In genomic region chr4:57916201-57916661, GRCm38 (mm10) we compare ENCODE assay signal across 8 mouse cellular contexts. TPM values are rescaled to one million over a fixed set of nuclear protein-coding genes. Genes with fewer than 3 reads are reported as not detected.
DNase-seq lines count a peak whose midpoint lies in the region; TF ChIP-seq lines count a peak whose summit lies in the region.

D630039A03Rik (minus strand) TSS chr4:57916297.

- peak within 1 kb of the TSS; percentile 56 for H3K9ac ChIP-seq in ES-Bruce4 (ENCODE audit: low read depth, poor library complexity, severe bottlenecking)

- no peaks in the 10 kb centered on the region for H3K36me3 ChIP-seq in heart, embryonic 10.5 days
- no peaks in the 10 kb centered on the region for H3K36me3 ChIP-seq in ES-Bruce4 (ENCODE audit: control insufficient read depth, insufficient read depth, low read length, poor library complexity, severe bottlenecking)
- H3K36me3 ChIP-seq in embryonic facial prominence, embryonic 10.5 days (replicated peaks), result no peaks in the 10 kb centered on the region

- TF ChIP-seq CTCF in ES-Bruce4 (IDR thresholded peaks at IDR 0.05; ENCODE audit: low read depth, low read length), result no peak

- WGBS in heart, embryonic 10.5 days, result 9% methylated on average over 9 of the region's 9 CpGs
- WGBS in embryonic facial prominence, embryonic 10.5 days, result 35% methylated on average over 9 of the region's 9 CpGs

- 0 out of 2 replicates have a peak within 1 kb of the TSS, but pooled peaks have one; percentile 62 for H3K27ac ChIP-seq in heart, embryonic 10.5 days
- no peak within 1 kb of the TSS for H3K27ac ChIP-seq in ES-Bruce4 (ENCODE audit: insufficient read depth, low read length)
- no peak within 1 kb of the TSS for H3K27ac ChIP-seq in embryonic facial prominence, embryonic 10.5 days (replicated peaks)

- TF ChIP-seq EP300 in ES-Bruce4 (IDR thresholded peaks at IDR 0.05; ENCODE audit: insufficient read depth, low read depth, low read length), result no peak

- H3K27me3 ChIP-seq in heart, embryonic 10.5 days (ENCODE audit: insufficient read depth, poor library complexity, severe bottlenecking), result peaks cover 24% of the 10 kb centered on the region
- no peaks in the 10 kb centered on the region for H3K27me3 ChIP-seq in ES-Bruce4 (ENCODE audit: control insufficient read depth, insufficient read depth, low read length, poor library complexity, severe bottlenecking)
- H3K27me3 ChIP-seq in embryonic facial prominence, embryonic 10.5 days (replicated peaks; ENCODE audit: low read depth, poor library complexity, severe bottlenecking), result peaks cover 33% of the 10 kb centered on the region

- H3K9me3 ChIP-seq in heart, embryonic 10.5 days, result no peaks in the 10 kb centered on the region
- 0 out of 2 replicates have a peak, but pooled peaks cover 3% of the 10 kb centered on the region for H3K9me3 ChIP-seq in ES-Bruce4 (replicated peaks; ENCODE audit: control insufficient read depth, insufficient read depth, low read length, poor library complexity, severe bottlenecking)
- no peaks in the 10 kb centered on the region for H3K9me3 ChIP-seq in embryonic facial prominence, embryonic 10.5 days

- intact Hi-C loops in heart, postnatal 25 days (cut with DNase I), result no loop called here

- peak within 1 kb of the TSS; percentile 48 for H3K4me3 ChIP-seq in heart, embryonic 10.5 days
- H3K4me3 ChIP-seq in ES-Bruce4 (ENCODE audit: low read depth, low read length), result peak within 1 kb of the TSS; percentile 37
- peak within 1 kb of the TSS; percentile 39 for H3K4me3 ChIP-seq in embryonic facial prominence, embryonic 10.5 days

- TF ChIP-seq POLR2A in ES-Bruce4 (IDR thresholded peaks at IDR 0.05; ENCODE audit: insufficient read depth, low read length), result no peak

- DNase-seq in heart, embryonic 10.5 days (ENCODE audit: low spot score), result no peak
- DNase-seq in heart, postnatal 25 days (ENCODE audit: low spot score), result no peak
- DNase-seq in embryonic facial prominence, embryonic 10.5 days (ENCODE audit: low spot score), result no peak
- DNase-seq in kidney, postnatal 14 days, result peak; percentile 77
- DNase-seq in lung, postnatal 36 days, result peak; percentile 77
- no peak for DNase-seq in frontal cortex, postnatal 10 days (ENCODE audit: low spot score in 2 of 2)
- no peak for DNase-seq in urinary bladder, adult 18-20 months (ENCODE audit: low spot score in 2 of 2)

- H3K4me1 ChIP-seq in heart, embryonic 10.5 days, result peaks cover 25% of the 10 kb centered on the region
- peaks cover 5% of the 10 kb centered on the region for H3K4me1 ChIP-seq in ES-Bruce4 (ENCODE audit: control insufficient read depth, insufficient read depth, low read length)
- peaks cover 35% of the 10 kb centered on the region for H3K4me1 ChIP-seq in embryonic facial prominence, embryonic 10.5 days

RNA-seq across cellular contexts. Expression of gene D630039A03Rik, which starts in this region (rescaled TPM):
- polyA plus RNA-seq in heart, embryonic 10.5 days (2016; fragmentation: Nextera tagmentation; extraction: Ambion mirVana), result 0.05 and 0.28 TPM in 2 replicates
- total RNA-seq in heart, postnatal 25 days (2021), result under 1 TPM; 0.26 to 0.28 TPM
- polyA plus RNA-seq in ES-Bruce4 (2011; ENCODE audit: insufficient read depth, insufficient read length, low read depth, missing spikeins), result 2.0 and 2.5 TPM in 2 replicates
- 0.11 TPM in 1 of 2 replicates, not detected in the other for polyA plus RNA-seq in embryonic facial prominence, embryonic 10.5 days (2016; fragmentation: Nextera tagmentation; extraction: Ambion mirVana)

Comparison
In these comparisons a context has a peak if more than half of its experiments do, and no peak if none do; other contexts are left out.
1. DNase-seq: peak in kidney, postnatal 14 days (single experiment) and lung, postnatal 36 days (single experiment); none in heart, embryonic 10.5 days (single experiment), heart, postnatal 25 days (single experiment), embryonic facial prominence, embryonic 10.5 days (single experiment), frontal cortex, postnatal 10 days (0 of 2) and urinary bladder, adult 18-20 months (0 of 2).
2. Peak in every context shown above with its lines, with median percentiles within 50 percentile points of each other: H3K4me3 ChIP-seq.